Mouse (Mus musculus) gastrocnemius, postnatal 25 days (tissue): ENCODE measurements around the gene Ceacam20. TPM values are rescaled to one million over a fixed set of nuclear protein-coding genes. Genes with fewer than 3 reads are reported as not detected.
A peak's percentile ranks its signal among the peaks of the same experiment; 100 is the strongest.
"Not testable (repeated sequence)": the region's sequence is repeated elsewhere in the genome, so short reads cannot be mapped to it uniquely, and the experiment has no call there.

Experiments used
- DNase-seq: peaks from one replicate; pipeline ENCODE4 v3.0.0; 2022
- total RNA-seq, 2 experiments: library from RNA; stranded (reverse); gene quantifications; 1 replicate in 1 of 2; 2 replicates in 1 of 2; pipeline ENCODE4 v1.2.3; 2021

The Ceacam20 gene
- total RNA-seq, 2 experiments from 2014 or later: not detected

DNA sequence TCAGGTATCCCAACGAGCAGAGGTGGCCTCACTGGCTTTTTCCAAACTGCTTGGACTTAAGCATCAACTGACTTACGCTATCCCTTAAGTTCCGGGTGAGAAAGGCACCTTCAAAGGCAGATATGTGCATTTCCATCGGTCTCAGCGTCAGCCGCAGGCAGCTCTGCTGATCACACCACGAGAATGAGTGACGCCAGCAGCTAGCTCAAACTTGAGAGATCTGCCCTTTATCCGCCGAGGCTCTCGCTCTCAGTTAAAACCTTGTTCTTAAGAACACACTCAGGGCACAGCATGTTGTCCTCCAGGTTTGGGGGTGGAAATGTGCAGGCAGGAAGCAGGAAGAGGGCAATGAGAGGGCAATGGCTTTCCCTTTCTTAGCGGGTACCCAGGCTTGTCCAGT is 16.3 kb upstream of the Ceacam20 start:
- no peak for DNase-seq

DNA sequence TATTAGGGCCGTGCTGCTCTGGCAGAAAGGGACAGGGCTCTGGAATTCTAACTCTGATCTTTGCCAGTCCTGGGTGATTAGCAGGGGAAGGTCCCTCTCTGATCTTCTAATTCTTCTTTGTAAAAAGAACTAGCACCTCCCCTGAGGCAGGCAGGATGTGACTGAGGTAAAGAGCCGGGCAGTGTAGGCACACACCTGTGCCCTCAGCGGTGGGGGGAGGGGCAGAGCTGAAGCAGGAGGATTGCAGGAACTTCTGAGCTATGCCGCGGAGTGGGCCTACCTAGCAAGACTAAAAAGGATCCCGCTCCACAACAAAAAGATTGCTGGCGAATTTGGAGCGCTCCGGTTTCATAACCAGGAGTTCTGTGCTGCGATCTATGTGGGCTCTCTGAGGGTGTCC is 15.2 kb upstream of the Ceacam20 start:
- peak; percentile 23 for DNase-seq

GRCm38 (mm10) chr7:19950589-19950988 is 14.6 kb upstream of the Ceacam20 start, which contains the start of gene Igsf23:
Gene Igsf23, minus strand, starts transcription at chr7:19950756.
- DNase-seq: no peak

DNA sequence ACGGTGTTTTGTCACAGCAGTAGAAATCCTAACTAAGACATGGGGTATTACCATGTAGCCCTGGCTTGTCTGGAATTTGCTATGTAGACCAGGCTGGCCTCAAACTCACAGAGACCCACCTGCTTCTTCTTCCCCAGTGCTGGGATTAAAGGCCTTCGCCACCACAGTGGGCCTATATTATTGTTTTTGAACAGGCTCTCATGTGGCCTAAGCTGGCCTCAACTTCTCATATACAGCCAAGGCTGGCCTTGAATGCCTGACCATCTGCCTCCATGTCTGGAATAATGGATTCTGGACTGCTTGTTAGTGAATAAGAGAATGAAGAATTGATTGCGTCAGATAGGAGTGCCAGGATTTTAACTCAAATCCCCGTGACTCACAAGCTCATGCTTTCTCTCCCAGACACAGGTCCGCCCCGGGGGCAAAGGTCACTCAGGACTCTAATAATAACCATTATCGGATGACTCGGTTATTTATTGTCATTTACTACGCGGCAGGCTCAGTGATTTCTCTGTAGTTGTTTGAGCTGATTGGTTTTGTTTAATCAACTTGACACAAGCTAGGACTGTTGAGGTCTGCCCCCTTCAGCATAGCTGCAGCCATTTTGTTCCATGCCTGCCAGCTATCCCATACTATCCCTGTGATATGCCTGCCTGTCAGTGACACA is 12.8 kb upstream of the Ceacam20 start:
- DNase-seq: no peak

DNA sequence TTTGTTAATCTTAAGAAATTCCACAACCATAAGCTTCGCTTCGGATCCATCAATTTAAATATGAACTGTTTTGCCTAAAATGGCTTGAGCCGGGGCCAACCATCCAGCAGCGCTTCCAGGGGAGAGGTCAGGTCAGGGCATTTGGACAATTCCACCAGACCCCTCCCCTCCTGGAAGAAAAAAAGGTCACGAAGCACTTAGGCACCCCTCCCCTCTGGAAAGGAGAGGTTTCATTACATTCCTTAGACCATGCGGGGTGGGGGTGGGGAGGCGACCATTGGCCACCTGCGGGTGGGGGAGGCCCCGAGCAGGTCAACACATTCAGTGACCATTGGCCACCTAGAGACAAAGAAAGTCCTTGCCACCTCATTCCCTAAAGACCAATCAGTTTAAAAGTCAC is 12.2 kb upstream of the Ceacam20 start:
- DNase-seq: no peak

DNA sequence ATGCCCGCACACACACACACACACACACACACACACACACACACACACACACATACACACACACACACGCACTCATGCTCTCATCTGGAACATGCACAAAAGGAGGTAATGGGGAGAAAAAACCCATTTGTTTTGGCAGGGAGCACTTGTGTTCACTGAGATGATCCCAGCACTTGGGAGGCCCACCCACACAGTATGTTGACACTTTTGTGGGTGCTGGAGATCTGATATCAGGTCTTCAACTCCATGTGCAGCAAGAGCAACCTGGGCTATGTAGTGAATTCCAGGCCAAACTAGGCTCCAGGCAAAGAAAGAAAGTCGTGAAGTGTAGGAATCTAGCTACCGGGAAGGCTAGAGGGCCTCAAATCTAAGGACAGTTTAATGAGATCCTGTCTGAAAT is 9.4 kb upstream of the Ceacam20 start:
- no peak for DNase-seq

DNA sequence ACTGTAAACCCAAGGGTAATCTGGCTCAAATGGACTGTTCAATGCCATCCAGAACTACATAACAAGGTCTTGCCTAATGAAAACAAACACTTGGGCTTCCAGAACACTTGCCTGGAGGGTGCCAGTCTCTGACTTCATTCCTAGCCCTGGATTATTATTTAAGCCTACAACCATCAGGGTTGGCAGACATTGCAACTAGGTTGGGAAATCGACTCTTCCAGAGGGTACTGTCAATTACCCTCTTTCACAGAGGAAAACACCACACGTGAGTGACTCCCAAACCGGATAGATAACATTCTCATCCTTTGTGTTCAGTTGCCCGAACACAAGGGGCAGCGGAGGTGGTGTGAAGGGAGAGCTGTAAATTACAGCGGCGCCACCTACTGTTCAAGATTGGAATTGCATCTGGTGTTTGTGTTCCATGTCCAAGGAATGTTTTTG is 8.9 kb upstream of the Ceacam20 start:
- DNase-seq: peak; percentile 71

DNA sequence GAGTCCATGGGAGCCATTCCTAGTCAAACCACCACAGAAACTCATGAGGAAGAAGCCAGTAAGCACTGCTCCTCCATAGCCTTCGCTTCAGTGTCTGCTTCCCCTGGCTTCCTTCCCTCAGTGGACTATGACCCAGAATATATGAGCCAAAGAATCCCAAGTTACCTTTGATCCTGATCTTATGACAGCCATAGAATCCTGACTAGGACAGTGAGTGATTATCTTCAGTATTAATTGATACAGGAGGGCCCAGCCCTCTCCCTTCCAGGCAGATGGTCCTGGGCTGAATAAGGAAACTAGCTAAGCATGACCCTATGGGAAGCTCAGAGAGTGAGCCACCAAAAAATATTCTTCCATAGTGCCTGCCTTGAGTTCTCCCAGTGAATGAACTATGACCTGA is 2.8 kb upstream of the Ceacam20 start:
- DNase-seq: no peak

- no peak for DNase-seq
Observed at GRCm38 (mm10) chr7:19969106-19969505, 3.9 kb downstream of the Ceacam20 start.

DNA sequence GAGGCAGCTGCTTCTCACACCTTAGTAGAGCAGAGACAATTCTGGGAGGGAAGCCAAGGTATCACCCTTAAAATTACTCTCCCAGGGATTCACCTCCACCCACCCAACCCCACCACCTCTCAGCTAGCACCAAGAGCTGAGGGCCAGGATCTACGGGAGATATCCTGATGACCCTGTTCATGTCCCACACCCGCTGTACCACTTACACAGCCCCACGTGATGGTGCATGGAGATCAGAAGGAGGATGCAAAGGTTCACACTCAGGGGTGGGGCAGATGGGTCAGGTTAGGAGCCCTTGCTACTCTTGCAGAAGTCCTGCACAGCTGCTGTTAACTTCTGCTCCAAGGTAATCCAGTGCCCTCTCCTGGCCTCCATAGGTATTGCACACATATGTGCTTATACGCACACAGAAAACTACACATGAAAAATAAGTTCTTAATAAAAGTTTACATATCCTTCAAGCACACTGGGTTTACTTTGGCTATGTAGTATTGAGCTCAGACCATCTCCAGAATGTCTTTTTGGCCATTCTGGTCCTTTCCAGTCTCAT is 4.4 kb downstream of the Ceacam20 start:
- no peak for DNase-seq

DNA sequence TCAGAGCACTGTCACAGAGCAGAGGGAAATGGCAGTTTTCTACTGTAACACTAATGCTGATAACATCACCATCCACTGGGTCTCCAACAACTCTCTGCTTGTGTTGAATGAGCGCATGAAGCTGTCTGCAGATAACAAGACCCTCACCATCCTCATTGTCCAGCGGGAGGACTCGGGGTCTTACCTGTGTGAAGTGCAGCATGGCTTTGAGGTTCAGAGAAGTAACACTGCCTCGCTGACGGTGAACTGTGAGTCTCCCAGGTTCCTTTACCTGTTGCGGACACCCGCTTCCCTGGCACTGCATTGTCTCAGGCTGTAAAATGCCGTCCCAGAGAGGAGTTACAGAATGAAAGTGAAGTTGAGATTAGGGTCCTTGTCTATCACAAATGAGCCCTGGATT is 5.0 kb downstream of the Ceacam20 start:
- DNase-seq: no peak

GRCm38 (mm10) chr7:19971516-19971915 is 6.3 kb downstream of the Ceacam20 start:
- DNase-seq: no peak

DNA sequence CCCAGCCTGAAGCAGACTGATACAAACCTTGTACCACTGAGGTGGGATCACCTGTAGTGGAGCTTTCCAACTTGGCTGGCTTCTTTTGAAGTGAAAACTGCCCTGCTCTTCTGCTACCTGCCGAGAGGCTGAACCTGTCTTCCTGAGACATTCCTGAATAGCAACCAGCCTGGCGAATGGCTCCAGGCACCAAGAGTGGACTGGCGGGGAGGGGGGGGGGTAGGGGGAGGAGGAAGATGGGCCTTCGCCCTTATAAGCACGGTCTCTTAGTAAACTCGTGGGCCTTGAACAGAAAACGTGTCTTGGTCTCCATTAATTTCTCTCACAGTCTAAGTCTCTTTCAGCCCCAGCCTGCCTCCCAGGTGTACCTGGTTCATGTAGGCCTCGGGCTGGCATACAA is 26.0 kb downstream of the Ceacam20 start, which contains the start of gene Nlrp9b:
Gene Nlrp9b (plus strand): TSS at position 301 of the 400 bp plus-strand sequence.
- DNase-seq: not testable (repeated sequence)

GRCm38 (mm10) chr7:19996721-19997120 is 31.5 kb downstream of the Ceacam20 start:
- DNase-seq: not testable (repeated sequence)

GRCm38 (mm10) chr7:20009987-20010386 is 44.8 kb downstream of the Ceacam20 start:
- no peak for DNase-seq

Other genes with a start within 250 kb of the Ceacam20 start
- 10 to 100 TPM; 45.1 to 45.4 TPM for gene Tomm40, start 250.0 kb upstream of the Ceacam20 start, total RNA-seq
- 1 to 10 TPM; 2.1 to 3.9 TPM for gene Nectin2, start 214.9 kb upstream of the Ceacam20 start, total RNA-seq
- 10 to 100 TPM; 25.3 to 33.9 TPM for gene Bcam, start 194.4 kb upstream of the Ceacam20 start, total RNA-seq
- not detected for gene Cblc, start 168.6 kb upstream of the Ceacam20 start, total RNA-seq
- 1 to 10 TPM; 1.2 TPM for gene Bcl3, start 142.6 kb upstream of the Ceacam20 start, total RNA-seq
- not detected for gene Gm19345, start 113.4 kb upstream of the Ceacam20 start, total RNA-seq
- not detected for gene Ceacam16, start 104.1 kb upstream of the Ceacam20 start, total RNA-seq
- not detected for gene Ceacam19, start 77.4 kb upstream of the Ceacam20 start, total RNA-seq
- gene Pvr, start 44.3 kb upstream of the Ceacam20 start, total RNA-seq: 1 to 10 TPM; 5.6 to 6.1 TPM
- gene Igsf23, start 14.7 kb upstream of the Ceacam20 start, total RNA-seq: not detected
- not detected for gene Nlrp9b, start 26.1 kb downstream of the Ceacam20 start, total RNA-seq
- gene Vmn1r91, start 134.3 kb downstream of the Ceacam20 start, total RNA-seq: not detected
- not detected for gene Gm16442, start 157.2 kb downstream of the Ceacam20 start, total RNA-seq
- gene Vmn1r93, start 173.7 kb downstream of the Ceacam20 start, total RNA-seq: not detected
- not detected for gene Vmn1r94, start 203.0 kb downstream of the Ceacam20 start, total RNA-seq
- not detected for gene Vmn1r95, start 228.3 kb downstream of the Ceacam20 start, total RNA-seq
- gene Gm6164, start 240.2 kb downstream of the Ceacam20 start, total RNA-seq: not detected